ENCODE assay signal across 18 mouse cellular contexts in genomic region chr1:58945523-58945922, GRCm38 (mm10). TPM values are rescaled to one million over a fixed set of nuclear protein-coding genes. Genes with fewer than 3 reads are reported as not detected.
DNase-seq lines count a peak whose midpoint lies in the region; ATAC-seq and TF ChIP-seq lines count a peak whose summit lies in the region.
"Had no signal": no experiment of that assay in that cellular context is flagged by ENCODE, and none has a peak within 500 bp of the region (broad histone marks: within the 10 kb centered on the region; RNA-seq: fewer than 3 reads in every experiment).

No protein-coding gene starts in this region.

- TF ChIP-seq EP300 in heart, adult 2 months (IDR thresholded peaks at IDR 0.05; ENCODE audit: insufficient read depth, low read depth, low read length): no peak

- DNase-seq in heart, adult 2 months: no peak
- DNase-seq in heart, postnatal 14 days: no peak
- DNase-seq in kidney, adult 18-20 months: peak; percentile 43
- DNase-seq in ovary, adult 18-20 months (ENCODE audit: low spot score): peak; percentile 63
- no peak for DNase-seq in ovary, postnatal 36 days (ENCODE audit: low spot score)
- peak; percentile 63 to 86 for DNase-seq in kidney, postnatal 36 days
- no peak for DNase-seq in right cerebral cortex, adult 18-20 months
- DNase-seq: cerebellum, adult 9-10 months; liver, embryonic 13.5 days; lung, postnatal 14 days; spleen, adult 18-20 months had no signal

- H3K27ac ChIP-seq in heart, adult 2 months: peak overlapping the region; percentile 48
- H3K27ac ChIP-seq in kidney, embryonic 15.5 days: no peak overlapping the region
- H3K27ac ChIP-seq: embryonic facial prominence, embryonic 13.5 days; hindbrain, embryonic 12.5 days; left cerebral cortex, adult 2 months; limb, embryonic 10.5 days; liver, embryonic 13.5 days had no signal

- peaks cover 2% of the 10 kb centered on the region for H3K79me2 ChIP-seq in heart, adult 2 months (replicated peaks; ENCODE audit: control insufficient read depth, insufficient read depth, low read length)

- no peak for TF ChIP-seq POLR2A in heart, adult 2 months (IDR thresholded peaks at IDR 0.05; ENCODE audit: insufficient read depth, low read depth, low read length)

- H3K9me3 ChIP-seq in kidney, embryonic 15.5 days (replicated peaks): no peaks in the 10 kb centered on the region
- H3K9me3 ChIP-seq: embryonic facial prominence, embryonic 13.5 days; hindbrain, embryonic 12.5 days; limb, embryonic 10.5 days; liver, embryonic 13.5 days had no signal

- intact Hi-C loops in heart, adult 2 months (cut with DNase I): no loop called here
- intact Hi-C loops in heart, postnatal 14 days (cut with DNase I): no loop called here

- H3K4me1 ChIP-seq in heart, adult 2 months (ENCODE audit: control insufficient read depth, insufficient read depth, low read length): peaks cover 10% of the 10 kb centered on the region; the same call in 1 of the 2 replicates
- H3K4me1 ChIP-seq in kidney, embryonic 15.5 days: peaks cover under 1% of the 10 kb centered on the region
- H3K4me1 ChIP-seq: hindbrain, embryonic 12.5 days; limb, embryonic 10.5 days had no signal

- no peaks in the 10 kb centered on the region for H3K27me3 ChIP-seq in heart, adult 2 months (ENCODE audit: control insufficient read depth, insufficient read depth, low read length)
- no peaks in the 10 kb centered on the region for H3K27me3 ChIP-seq in kidney, embryonic 15.5 days
- H3K27me3 ChIP-seq: embryonic facial prominence, embryonic 13.5 days; hindbrain, embryonic 12.5 days; liver, embryonic 13.5 days; Patski had no signal

- H3K36me3 ChIP-seq in heart, adult 2 months (ENCODE audit: control insufficient read depth, insufficient read depth, low read length): peaks cover 25% of the 10 kb centered on the region
- H3K36me3 ChIP-seq in kidney, embryonic 15.5 days: peaks cover 26% of the 10 kb centered on the region

- TF ChIP-seq CTCF in heart, adult 2 months (IDR thresholded peaks at IDR 0.05): no peak

- H3K4me2 ChIP-seq in kidney, embryonic 15.5 days: no peak overlapping the region
- H3K4me2 ChIP-seq: embryonic facial prominence, embryonic 13.5 days; hindbrain, embryonic 12.5 days; liver, embryonic 13.5 days had no signal

- H3K4me3 ChIP-seq in heart, adult 2 months: no peak overlapping the region
- no peak overlapping the region for H3K4me3 ChIP-seq in kidney, embryonic 15.5 days (replicated peaks)
- H3K4me3 ChIP-seq: embryonic facial prominence, embryonic 13.5 days; hindbrain, embryonic 12.5 days; left cerebral cortex, adult 2 months; limb, embryonic 10.5 days; liver, embryonic 13.5 days had no signal

- no peak for ATAC-seq in kidney, embryonic 15.5 days (replicated peaks; ENCODE audit: low FRiP score)
- ATAC-seq: forebrain, embryonic 16.5 days; Patski had no signal

- 60% methylated on average over 2 of the region's 2 CpGs for WGBS in heart, adult 2 months
- 93% methylated on average over 2 of the region's 2 CpGs for WGBS in kidney, embryonic 15.5 days

- no peak overlapping the region for H3K9ac ChIP-seq in heart, adult 2 months (ENCODE audit: low read depth, low read length)
- no peak overlapping the region for H3K9ac ChIP-seq in kidney, embryonic 15.5 days
- H3K9ac ChIP-seq: embryonic facial prominence, embryonic 13.5 days; hindbrain, embryonic 12.5 days; liver, embryonic 13.5 days had no signal

RNA-seq across cellular contexts. Expression of gene Trak2, which starts 27.7 kb away (rescaled TPM):
- 100 to 1,000 TPM; 179 to 232 TPM for total RNA-seq in heart, adult 2 months (2021)
- polyA plus RNA-seq in heart, adult 2 months (2012; rRNA removed): 71.4 and 94.1 TPM in 2 replicates
- 100 to 1,000 TPM; 154 to 179 TPM for total RNA-seq in heart, postnatal 14 days (2021)
- polyA plus RNA-seq in kidney, embryonic 15.5 days (2015; fragmentation: Nextera tagmentation; extraction: Ambion mirVana): 14.3 and 15.1 TPM in 2 replicates

RNA-seq across cellular contexts. Expression of gene Stradb, which starts 27.8 kb away (rescaled TPM):
- 10 to 100 TPM; 61.3 to 81.4 TPM for total RNA-seq in heart, adult 2 months (2021)
- 28.5 and 47.3 TPM in 2 replicates for polyA plus RNA-seq in heart, adult 2 months (2012; rRNA removed)
- total RNA-seq in heart, postnatal 14 days (2021): 10 to 100 TPM; 35.1 to 40.0 TPM
- 27.0 and 29.5 TPM in 2 replicates for polyA plus RNA-seq in kidney, embryonic 15.5 days (2015; fragmentation: Nextera tagmentation; extraction: Ambion mirVana)

Comparison
In these comparisons a context has a peak if more than half of its experiments do, and no peak if none do; other contexts are left out.
1. DNase-seq: peak in kidney, adult 18-20 months (single experiment), ovary, adult 18-20 months (single experiment) and kidney, postnatal 36 days (2 of 2); none in heart, adult 2 months (0 of 2), heart, postnatal 14 days (0 of 2), ovary, postnatal 36 days (single experiment) and right cerebral cortex, adult 18-20 months (single experiment).